Mouse (Mus musculus) lung, postnatal 0 days (tissue): ENCODE results near the gene Card19. TPM values are rescaled to one million over a fixed set of nuclear protein-coding genes. Genes with fewer than 3 reads are reported as not detected.

Source experiments
- ATAC-seq: fragments of 200-750 bp; cut with Nextera tagmentation; 2 replicates; pipeline ENCODE4 v1.8.0; 2017; ENCODE audit warnings: moderate library complexity
- DNase-seq: peaks from one replicate; pipeline ENCODE4 v3.0.0-alpha.2; 2016; ENCODE audit warnings: low spot score
- H3K27ac ChIP-seq: fragments of 300-500 bp; sonication (generic); 2 replicates; pipeline ENCODE4 v1.5.1; 2014; ENCODE audit warnings: antibody characterized with exemption, mild to moderate bottlenecking, low read length, mixed read lengths
- H3K27me3 ChIP-seq: fragments of 300-500 bp; sonication (generic); replicated peaks from 2 replicates; pipeline ENCODE4 v1.6.1; 2014; ENCODE audit warnings: low read length, mixed read lengths; ENCODE audit not compliant: insufficient read depth
- H3K36me3 ChIP-seq: fragments of 300-500 bp; sonication (generic); 2 replicates; pipeline ENCODE4 v1.6.1; 2014; ENCODE audit warnings: low read length, mixed read lengths; ENCODE audit not compliant: insufficient read depth
- H3K4me1 ChIP-seq: fragments of 300-500 bp; sonication (generic); 2 replicates; pipeline ENCODE4 v1.6.1; 2014; ENCODE audit warnings: antibody characterized with exemption, low read depth, low read length, mixed read lengths; ENCODE audit not compliant: insufficient read depth
- H3K4me2 ChIP-seq: fragments of 300-500 bp; sonication (generic); replicated peaks from 2 replicates; pipeline ENCODE4 v1.6.1; 2014; ENCODE audit warnings: low read depth, mild to moderate bottlenecking, low read length, moderate library complexity, mixed read lengths
- H3K4me3 ChIP-seq: fragments of 300-500 bp; sonication (generic); 2 replicates; pipeline ENCODE4 v1.5.1; 2014; ENCODE audit warnings: low read depth, low read length
- H3K9ac ChIP-seq: fragments of 300-500 bp; sonication (generic); replicated peaks from 2 replicates; pipeline ENCODE4 v1.6.1; 2014; ENCODE audit warnings: low read depth, mild to moderate bottlenecking
- H3K9me3 ChIP-seq: fragments of 300-500 bp; sonication (generic); 2 replicates; pipeline ENCODE4 v1.6.1; 2016; ENCODE audit warnings: low read length, mixed read lengths
- CTCF ChIP-seq: IDR thresholded peaks from 2 replicates; pipeline ENCODE4 v1.5.1; 2016; ENCODE audit warnings: antibody characterized with exemption, mild to moderate bottlenecking
- EP300 ChIP-seq: IDR thresholded peaks from 2 replicates; pipeline ENCODE4 v1.6.1; 2016; ENCODE audit warnings: antibody characterized with exemption, mild to moderate bottlenecking, control low read depth
- WGBS: fragments of 180-500 bp; shearing (Covaris S2); extraction: QIAGEN DNeasy Blood & Tissue Kit; methylation state at CpG from one replicate; pipeline ENCODE4 v1.1.7; 2014; 5-methylcytosine and 5-hydroxymethylcytosine counted together
- polyA plus RNA-seq: library from polyadenylated mRNA; unstranded; fragments of >200 nt; fragmentation: Nextera tagmentation; extraction: Ambion mirVana; gene quantifications from 2 replicates; pipeline ENCODE4 v1.2.1, GENCODE M21; 2015

Card19 gene
- polyA plus RNA-seq, 1 experiment from 2014 or later = 112 TPM

DNA sequence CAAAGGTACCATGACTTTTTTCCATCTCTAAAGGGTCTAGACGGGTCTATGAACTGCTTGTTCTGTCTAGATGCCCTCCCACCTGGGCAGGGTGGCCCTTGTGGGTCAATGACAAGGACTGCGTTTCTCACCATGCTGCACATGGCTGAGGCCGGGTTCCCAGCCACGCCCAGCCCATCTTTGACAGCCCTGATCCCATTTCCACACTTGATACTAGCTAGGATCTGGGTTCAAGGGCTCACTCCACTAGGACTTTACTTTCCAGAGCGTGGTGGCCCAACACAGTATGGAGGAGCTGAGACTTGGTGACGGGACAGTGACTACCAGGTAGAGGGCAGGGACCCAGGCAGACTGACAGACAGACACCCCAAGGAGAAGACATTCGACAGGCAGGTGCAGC, 13.3 kb downstream of the Card19 start:
- ATAC-seq (no peak), DNase-seq (no peak)
- no peaks in the 10 kb centered on the region for H3K27me3 ChIP-seq
- no peaks in the 10 kb centered on the region for H3K9me3 ChIP-seq
- no peaks in the 10 kb centered on the region for H3K36me3 ChIP-seq
- no peak for TF ChIP-seq EP300
- TF ChIP-seq CTCF = no peak
- H3K4me1 ChIP-seq = no peaks in the 10 kb centered on the region
- H3K27ac ChIP-seq = no peak overlapping the region
- no peak overlapping the region for H3K9ac ChIP-seq
- H3K4me2 ChIP-seq = no peak overlapping the region
- 94% methylated on average over 7 of the region's 7 CpGs for WGBS
- no peak overlapping the region for H3K4me3 ChIP-seq

DNA sequence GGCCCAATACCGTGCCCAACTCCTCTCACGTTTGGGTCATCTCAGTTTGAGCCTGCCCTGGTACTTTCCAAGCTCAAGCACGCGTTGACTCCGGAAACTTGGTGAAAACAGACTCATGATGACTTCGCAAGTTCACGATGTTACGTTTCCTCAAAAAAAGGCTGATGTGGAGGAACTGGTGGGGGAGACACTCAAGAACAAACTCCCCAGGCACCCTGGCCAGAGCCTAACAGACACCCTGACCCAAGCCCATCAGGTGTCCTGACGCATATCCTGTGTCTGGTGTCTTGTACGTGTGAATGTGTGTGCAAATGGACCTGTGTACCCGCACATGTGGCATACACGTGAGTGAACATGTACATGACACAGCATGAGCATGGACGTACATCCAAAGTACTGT, 15.1 kb downstream of the Card19 start:
- WGBS = 78% methylated on average over 13 of the region's 13 CpGs
- ATAC-seq (no peak), DNase-seq (no peak)
- Histone ChIP-seq H3K4me3 (no peak overlapping the region), H3K27ac (no peak overlapping the region), H3K36me3 (0 out of 2 replicates have a peak, but pooled peaks cover 7% of the 10 kb centered on the region), H3K9me3 (no peaks in the 10 kb centered on the region), H3K9ac (no peak overlapping the region), H3K27me3 (no peaks in the 10 kb centered on the region), H3K4me2 (no peak overlapping the region), H3K4me1 (no peaks in the 10 kb centered on the region)
- TF ChIP-seq CTCF (no peak), EP300 (no peak)

DNA sequence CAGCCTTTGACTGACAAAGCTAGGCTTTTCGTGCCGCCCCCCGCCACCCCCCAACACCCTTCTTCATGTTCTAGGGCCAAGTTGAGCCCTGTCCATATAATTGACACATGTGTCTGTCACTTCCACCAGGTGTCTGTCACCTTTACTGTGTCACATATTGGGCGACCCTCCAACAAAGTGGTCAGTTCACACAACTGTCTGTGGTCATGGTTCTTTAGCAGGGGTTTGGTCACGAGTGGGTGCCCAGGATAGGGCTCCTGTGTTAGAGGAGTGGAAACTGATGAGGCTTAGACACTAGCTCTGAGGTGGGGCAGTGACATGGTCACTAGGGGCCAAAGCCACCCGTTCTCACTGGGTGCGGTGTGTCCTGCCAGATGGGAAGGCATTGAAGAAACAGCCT, 15.9 kb downstream of the Card19 start:
- H3K36me3 ChIP-seq = 0 out of 2 replicates have a peak, but pooled peaks cover 13% of the 10 kb centered on the region
- no peaks in the 10 kb centered on the region for H3K9me3 ChIP-seq
- 87% methylated on average over 7 of the region's 7 CpGs for WGBS
- H3K9ac ChIP-seq = no peak overlapping the region
- no peak overlapping the region for H3K27ac ChIP-seq
- ATAC-seq = no peak
- no peak overlapping the region for H3K4me3 ChIP-seq
- no peaks in the 10 kb centered on the region for H3K4me1 ChIP-seq
- no peaks in the 10 kb centered on the region for H3K27me3 ChIP-seq
- no peak overlapping the region for H3K4me2 ChIP-seq
- no peak for DNase-seq
- TF ChIP-seq CTCF (no peak), EP300 (no peak)

DNA sequence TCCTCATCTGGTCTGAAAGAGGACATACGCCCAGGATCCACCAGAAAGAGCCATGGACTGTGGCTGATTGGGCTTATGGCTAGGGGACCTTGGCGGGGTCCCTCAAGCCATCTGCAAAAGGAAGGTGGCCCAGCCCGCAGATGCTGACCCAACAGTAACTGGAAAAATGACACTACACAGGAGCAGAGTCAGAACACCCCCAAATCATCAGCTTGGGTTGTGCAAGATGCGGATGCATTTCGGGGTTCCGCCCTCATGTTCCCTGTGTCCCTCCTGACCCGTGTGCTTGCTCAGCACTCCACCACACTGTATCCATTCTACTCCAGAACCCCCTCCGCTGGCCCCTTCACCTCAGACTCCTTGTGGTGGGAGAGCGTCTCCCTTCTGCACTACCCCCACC, 17.1 kb downstream of the Card19 start:
- no peak overlapping the region for H3K4me3 ChIP-seq
- 0 out of 2 replicates have a peak, but pooled peaks cover 15% of the 10 kb centered on the region for H3K36me3 ChIP-seq
- ATAC-seq = no peak
- no peaks in the 10 kb centered on the region for H3K27me3 ChIP-seq
- no peak overlapping the region for H3K4me2 ChIP-seq
- H3K27ac ChIP-seq = no peak overlapping the region
- H3K4me1 ChIP-seq = no peaks in the 10 kb centered on the region
- no peaks in the 10 kb centered on the region for H3K9me3 ChIP-seq
- WGBS = 87% methylated on average over 9 of the region's 9 CpGs
- DNase-seq = no peak
- TF ChIP-seq CTCF (no peak), EP300 (no peak)
- no peak overlapping the region for H3K9ac ChIP-seq

DNA sequence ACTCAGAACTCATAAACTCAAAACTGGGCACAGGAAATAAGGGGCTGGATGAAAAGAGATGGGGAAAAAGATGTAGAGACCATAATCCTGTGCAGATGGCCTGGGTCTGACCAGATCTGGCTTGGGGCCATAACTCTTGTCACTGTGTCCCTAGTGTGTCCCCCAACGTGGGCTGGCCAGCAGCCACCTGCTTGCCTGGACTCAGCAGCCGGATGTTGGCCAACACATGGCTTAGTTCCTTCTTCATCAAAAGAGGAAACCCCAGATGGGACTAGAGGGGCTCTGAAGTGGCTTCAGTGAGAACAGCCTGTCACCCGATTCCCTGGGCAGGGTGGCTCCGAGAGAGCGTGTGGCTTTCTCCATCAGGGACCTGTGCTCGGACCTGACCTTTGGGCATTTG, 19.1 kb downstream of the Card19 start:
- H3K4me1 ChIP-seq = no peaks in the 10 kb centered on the region
- no peaks in the 10 kb centered on the region for H3K27me3 ChIP-seq
- DNase-seq (peak; percentile 24), ATAC-seq (no peak)
- H3K9ac ChIP-seq = no peak overlapping the region
- WGBS = 70% methylated on average over 6 of the region's 6 CpGs
- 0 out of 2 replicates have a peak, but pooled peaks cover 15% of the 10 kb centered on the region for H3K36me3 ChIP-seq
- TF ChIP-seq CTCF = no peak
- TF ChIP-seq EP300 = no peak
- H3K4me2 ChIP-seq = no peak overlapping the region
- no peaks in the 10 kb centered on the region for H3K9me3 ChIP-seq
- no peak overlapping the region for H3K4me3 ChIP-seq
- no peak overlapping the region for H3K27ac ChIP-seq

DNA sequence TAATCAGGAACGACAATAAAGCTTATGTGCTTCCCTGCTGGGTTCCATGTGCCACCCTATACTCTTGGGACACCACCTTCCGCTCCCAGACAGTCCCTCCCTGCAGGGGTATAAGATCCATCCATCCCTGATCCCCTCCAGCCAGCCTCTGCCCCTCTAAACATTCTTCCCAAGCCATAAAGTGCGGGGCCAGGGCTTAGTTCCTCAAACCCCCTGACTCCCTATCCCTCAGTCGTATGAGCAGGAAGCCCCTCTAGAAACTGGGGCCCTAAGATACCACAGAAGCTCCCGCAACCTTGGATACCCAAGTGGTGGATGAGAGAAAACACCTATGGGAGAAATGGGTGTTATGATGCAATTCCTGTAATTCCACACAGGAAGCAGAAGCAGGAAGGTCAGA, 19.6 kb downstream of the Card19 start:
- no peak overlapping the region for H3K4me2 ChIP-seq
- H3K27ac ChIP-seq = no peak overlapping the region
- H3K9me3 ChIP-seq = no peaks in the 10 kb centered on the region
- TF ChIP-seq EP300 (no peak), CTCF (no peak)
- 76% methylated on average over 5 of the region's 5 CpGs for WGBS
- H3K4me3 ChIP-seq = no peak overlapping the region
- H3K4me1 ChIP-seq = 0 out of 2 replicates have a peak, but pooled peaks cover 3% of the 10 kb centered on the region
- DNase-seq = no peak
- H3K36me3 ChIP-seq = 0 out of 2 replicates have a peak, but pooled peaks cover 15% of the 10 kb centered on the region
- H3K9ac ChIP-seq = no peak overlapping the region
- ATAC-seq = no peak
- H3K27me3 ChIP-seq = no peaks in the 10 kb centered on the region

DNA sequence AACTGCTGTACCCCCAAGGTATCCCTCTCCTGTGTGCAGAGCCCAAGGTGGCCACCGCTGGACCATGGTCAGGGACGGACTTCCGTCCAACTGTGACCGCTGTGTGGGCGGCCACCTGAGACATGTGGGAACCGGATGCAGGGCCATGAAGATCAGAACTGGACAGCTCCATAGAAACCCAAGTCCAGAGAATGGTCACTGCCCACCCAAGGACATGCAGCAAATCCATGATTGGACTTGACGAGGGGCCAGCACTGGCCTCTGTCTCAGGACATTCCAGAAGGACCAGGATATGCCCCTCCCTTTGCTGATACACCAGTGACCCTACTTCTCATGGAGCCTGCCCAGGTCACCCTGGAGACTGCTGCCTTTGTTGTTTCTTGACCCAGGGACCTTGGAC, 20.2 kb downstream of the Card19 start:
- no peak overlapping the region for H3K27ac ChIP-seq
- DNase-seq (no peak), ATAC-seq (no peak)
- 92% methylated on average over 7 of the region's 7 CpGs for WGBS
- H3K4me2 ChIP-seq = no peak overlapping the region
- H3K9me3 ChIP-seq = no peaks in the 10 kb centered on the region
- H3K4me1 ChIP-seq = peaks cover 6% of the 10 kb centered on the region; the same call in 1 of the 2 replicates
- no peak overlapping the region for H3K9ac ChIP-seq
- 0 out of 2 replicates have a peak, but pooled peaks cover 15% of the 10 kb centered on the region for H3K36me3 ChIP-seq
- no peak for TF ChIP-seq CTCF
- no peak for TF ChIP-seq EP300
- no peak overlapping the region for H3K4me3 ChIP-seq
- no peaks in the 10 kb centered on the region for H3K27me3 ChIP-seq
